16 mouse cellular contexts compared by ENCODE assay signal in genomic region chr2:148387652-148388581, GRCm38 (mm10). TPM values are rescaled to one million over a fixed set of nuclear protein-coding genes. Genes with fewer than 3 reads are reported as not detected.
DNase-seq lines count a peak whose midpoint lies in the region.
"Had no signal": no experiment of that assay in that cellular context is flagged by ENCODE, and none has a peak within 500 bp of the region (broad histone marks: within the 10 kb centered on the region; RNA-seq: fewer than 3 reads in every experiment).

No protein-coding gene starts in this region.

- peak; percentile 42 to 55 for DNase-seq in frontal cortex, postnatal 36 days (ENCODE audit: low spot score in 2 of 2)
- DNase-seq in frontal cortex, postnatal 14 days (ENCODE audit: low spot score in 2 of 2) = no peak
- peak; percentile 15 to 48 for DNase-seq in layer of hippocampus, postnatal 36 days
- no peak for DNase-seq in layer of hippocampus, adult 9-10 months (ENCODE audit: low spot score)
- DNase-seq in right cerebral cortex, adult 2 months (ENCODE audit: low spot score in 2 of 2) = peak; percentile 62 to 63
- no peak for DNase-seq in right cerebral cortex, postnatal 4 days
- DNase-seq in kidney, adult 18-20 months = no peak
- no peak for DNase-seq in thymus, postnatal 0 days (ENCODE audit: low spot score)
- DNase-seq: adrenal gland, postnatal 14 days; cerebellum, adult 8-10 months; cerebellum, postnatal 36 days; gastrocnemius, postnatal 25 days; kidney, postnatal 36 days; lung, adult 18-20 months; lung, postnatal 10 days had no signal

RNA-seq across cellular contexts. Expression of gene Sstr4, which starts 7.2 kb away (rescaled TPM):
- 10 to 100 TPM; 76.1 to 81.3 TPM for total RNA-seq in layer of hippocampus, postnatal 36 days (2021)
- polyA plus RNA-seq in thymus, postnatal 0 days (2015; fragmentation: Nextera tagmentation; extraction: Ambion mirVana) = not detected in 2 replicates
- total RNA-seq: hematopoietic stem cell, adult 5-6 weeks had no signal

RNA-seq across cellular contexts. Expression of gene Thbd, which starts 20.1 kb away (rescaled TPM):
- 1 to 10 TPM; 5.5 to 7.6 TPM for total RNA-seq in layer of hippocampus, postnatal 36 days (2021)
- 3.8 and 4.9 TPM in 2 replicates for polyA plus RNA-seq in thymus, postnatal 0 days (2015; fragmentation: Nextera tagmentation; extraction: Ambion mirVana)

RNA-seq across cellular contexts. Expression of gene Cd93, which starts 55.4 kb away (rescaled TPM):
- 1 to 10 TPM; 5.0 to 6.2 TPM for total RNA-seq in layer of hippocampus, postnatal 36 days (2021)
- 4.0 and 4.1 TPM in 2 replicates for polyA plus RNA-seq in thymus, postnatal 0 days (2015; fragmentation: Nextera tagmentation; extraction: Ambion mirVana)

Comparison
In these comparisons a context has a peak if more than half of its experiments do, and no peak if none do; other contexts are left out.
1. DNase-seq: peak in frontal cortex, postnatal 36 days (2 of 2), layer of hippocampus, postnatal 36 days (2 of 2) and right cerebral cortex, adult 2 months (2 of 2); none in frontal cortex, postnatal 14 days (0 of 2), layer of hippocampus, adult 9-10 months (single experiment), right cerebral cortex, postnatal 4 days (single experiment), kidney, adult 18-20 months (single experiment) and thymus, postnatal 0 days (single experiment).